Mouse (Mus musculus) ES-E14 (cell line): ENCODE results near the gene Nceh1. TPM values are rescaled to one million over a fixed set of nuclear protein-coding genes. Genes with fewer than 3 reads are reported as not detected.

Experiments used
- DNase-seq: peaks from one replicate; pipeline ENCODE4 v3.0.0-alpha.2; 2013; ENCODE audit warnings: low read depth, low spot score
- H3K27ac ChIP-seq: 2 replicates; pipeline ENCODE4 v1.5.1; 2012; ENCODE audit warnings: low read depth, mild to moderate bottlenecking, low read length, moderate library complexity, mixed read lengths; ENCODE audit not compliant: poor library complexity, insufficient read depth, severe bottlenecking
- H3K36me3 ChIP-seq: 2 replicates; pipeline ENCODE4 v1.6.1; 2012; ENCODE audit warnings: mild to moderate bottlenecking, low read length, moderate library complexity, mixed read lengths; ENCODE audit not compliant: control insufficient read depth, poor library complexity, insufficient read depth, severe bottlenecking
- H3K4me1 ChIP-seq, 2 experiments: fragments of 150-350 bp in 1 of 2; sonication (generic) in 1 of 2; 2 replicates each; pipeline ENCODE4 v1.6.1; 2012; ENCODE audit warnings: low read length in 2 of 2, mild to moderate bottlenecking in 1 of 2, mixed read lengths in 1 of 2; ENCODE audit not compliant: control insufficient read depth in 2 of 2, insufficient read depth in 2 of 2, poor library complexity in 1 of 2
- H3K4me3 ChIP-seq, 2 experiments: fragments of 150-350 bp in 1 of 2; sonication (generic) in 1 of 2; 2 replicates each; pipeline ENCODE4 v1.5.1; 2012; ENCODE audit warnings: low read length in 2 of 2, low read depth in 1 of 2, mild to moderate bottlenecking in 1 of 2, mixed read lengths in 1 of 2; ENCODE audit not compliant: insufficient read depth in 1 of 2, poor library complexity in 1 of 2, severe bottlenecking in 1 of 2
- H3K9ac ChIP-seq: 2 replicates; pipeline ENCODE4 v1.6.1; 2012; ENCODE audit warnings: low read depth, mild to moderate bottlenecking, low read length, mixed read lengths; ENCODE audit not compliant: poor library complexity, insufficient read depth, severe bottlenecking
- H3K9me3 ChIP-seq: fragments of 150-350 bp; sonication (generic); 2 replicates; pipeline ENCODE4 v1.6.1; 2012; ENCODE audit warnings: low read depth, mild to moderate bottlenecking, low read length; ENCODE audit not compliant: control insufficient read depth, insufficient read depth
- CHD2 ChIP-seq: IDR thresholded peaks from 2 replicates; pipeline ENCODE4 v1.6.1; 2014; ENCODE audit warnings: mild to moderate bottlenecking, low read depth, low read length, inconsistent platforms
- HCFC1 ChIP-seq: IDR thresholded peaks from 2 replicates; pipeline ENCODE4 v1.6.1; 2012; ENCODE audit warnings: low read length, inconsistent platforms, borderline replicate concordance; ENCODE audit not compliant: insufficient read depth
- MAFK ChIP-seq: IDR thresholded peaks from 2 replicates; pipeline ENCODE4 v1.6.1; 2014; ENCODE audit warnings: mild to moderate bottlenecking, low read depth, low read length, inconsistent platforms; ENCODE audit not compliant: insufficient read depth
- ZC3H11A ChIP-seq: IDR thresholded peaks from 2 replicates; pipeline ENCODE4 v1.6.1; 2012; ENCODE audit warnings: low read depth, mild to moderate bottlenecking, inconsistent platforms, low read length, borderline replicate concordance
- ZNF384 ChIP-seq: IDR thresholded peaks from 2 replicates; pipeline ENCODE4 v1.6.1; 2012; ENCODE audit warnings: low read depth, low read length, inconsistent platforms
- in situ Hi-C, 2 experiments: fragments of 600-800 bp; cut with MboI; formaldehyde crosslinking; loops; one replicate each; pipeline ENCODE4 v1.15.1; 2025; ENCODE audit warnings: low sequenced_read_pairs in 2 of 2, inconsistent platforms in 1 of 2; ENCODE audit not compliant: unreplicated experiment in 2 of 2
- total RNA-seq: library from RNA; depleted of rRNA; stranded (reverse); fragments of 300-350 nt; gene quantifications from 2 replicates; pipeline ENCODE4 v1.2.3, GENCODE M21; 2012

Gene Nceh1
- total RNA-seq, 1 experiment = 17.3 TPM

GRCm38 (mm10) chr3:27155856-27156593 lies 26.7 kb upstream of the Nceh1 start:
- peaks cover 4 to 9% of the 10 kb centered on the region in 2 experiments; a peak in 1 of 4 replicates for H3K4me1 ChIP-seq
- H3K27ac ChIP-seq = peak overlapping the region; percentile 99
- no peaks in the 10 kb centered on the region for H3K9me3 ChIP-seq
- no peak overlapping the region; a peak in 1 of 4 replicates for H3K4me3 ChIP-seq
- TF ChIP-seq HCFC1 (no peak), ZC3H11A (no peak), MAFK (no peak), CHD2 (no peak), ZNF384 (no peak)
- in situ Hi-C loops = no loop called here
- DNase-seq = no peak
- no peaks in the 10 kb centered on the region for H3K36me3 ChIP-seq
- peak overlapping the region; percentile 41; the same call in 1 of the 2 replicates for H3K9ac ChIP-seq

DNA sequence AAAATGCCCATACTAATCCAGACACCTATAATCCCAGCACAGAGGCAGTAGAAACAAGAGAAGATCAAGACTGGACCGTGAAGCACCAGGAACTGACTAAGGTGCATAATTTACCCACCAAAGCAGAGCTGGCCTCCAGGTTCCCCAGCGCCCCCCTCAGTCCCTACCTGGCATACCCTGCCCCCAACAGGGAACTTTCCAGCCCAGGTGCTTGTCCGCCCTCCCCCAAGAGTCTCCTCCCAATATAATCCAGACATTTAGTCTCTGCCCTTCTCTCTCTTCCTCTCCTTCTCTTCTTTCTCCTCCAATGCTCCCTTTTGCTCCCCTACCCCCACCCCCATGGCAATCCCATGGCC lies 26.2 kb upstream of the Nceh1 start:
- Histone ChIP-seq H3K4me1 (peaks cover 4 to 9% of the 10 kb centered on the region in 2 experiments; a peak in 2 of 4 replicates), H3K9me3 (no peaks in the 10 kb centered on the region), H3K9ac (peak overlapping the region; percentile 34; the same call in 1 of the 2 replicates), H3K27ac (peak overlapping the region; percentile 99), H3K4me3 (no peak overlapping the region; a peak in 1 of 4 replicates), H3K36me3 (no peaks in the 10 kb centered on the region)
- no peak for DNase-seq
- TF ChIP-seq ZC3H11A (no peak), HCFC1 (no peak), ZNF384 (no peak), MAFK (no peak), CHD2 (no peak)
- in situ Hi-C loops = no loop called here

DNA sequence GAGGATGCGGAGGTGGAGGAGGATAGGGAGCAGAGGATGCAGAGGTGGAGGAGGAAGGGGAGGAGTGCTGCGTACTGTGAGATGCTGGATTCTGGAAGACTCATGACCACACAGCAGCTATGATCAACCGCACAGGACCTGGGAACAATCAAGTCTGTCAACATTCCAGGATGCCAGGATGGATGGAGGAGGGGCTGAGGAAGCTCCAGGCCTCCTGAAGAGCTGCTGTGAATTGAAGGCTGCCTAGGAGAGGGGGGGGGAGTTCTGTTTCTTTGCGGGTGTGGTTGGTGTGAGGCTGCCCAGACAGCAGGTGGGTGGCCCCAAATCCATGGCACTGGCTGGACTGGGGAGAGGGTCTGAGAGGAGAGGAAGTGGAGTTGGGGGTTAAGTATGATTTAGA lies 23.9 kb upstream of the Nceh1 start:
- peaks cover 8 to 10% of the 10 kb centered on the region in 2 experiments; a peak in 3 of 4 replicates for H3K4me1 ChIP-seq
- in situ Hi-C loops = no loop called here
- no peak for DNase-seq
- peak overlapping the region; percentile 76; the same call in 1 of the 2 replicates for H3K27ac ChIP-seq
- no peak overlapping the region for H3K9ac ChIP-seq
- no peaks in the 10 kb centered on the region for H3K36me3 ChIP-seq
- TF ChIP-seq CHD2 (no peak), MAFK (no peak)
- H3K4me3 ChIP-seq = no peak overlapping the region
- H3K9me3 ChIP-seq = no peaks in the 10 kb centered on the region

GRCm38 (mm10) chr3:27161645-27162409 lies 20.9 kb upstream of the Nceh1 start:
- no peaks in the 10 kb centered on the region for H3K9me3 ChIP-seq
- no peak for DNase-seq
- in situ Hi-C loops = no loop called here
- H3K9ac ChIP-seq = no peak overlapping the region
- no peaks in the 10 kb centered on the region for H3K36me3 ChIP-seq
- H3K27ac ChIP-seq = no peak overlapping the region
- TF ChIP-seq MAFK (no peak), ZC3H11A (no peak), ZNF384 (no peak), HCFC1 (no peak), CHD2 (no peak)
- no peak overlapping the region for H3K4me3 ChIP-seq
- peaks cover 3 to 6% of the 10 kb centered on the region in 2 experiments; a peak in 3 of 4 replicates for H3K4me1 ChIP-seq
